Mouse (Mus musculus): ENCODE results near the gene Ppa2. TPM values are rescaled to one million over a fixed set of nuclear protein-coding genes. Genes with fewer than 3 reads are reported as not detected.
A peak's percentile ranks its signal among the peaks of the same experiment; 100 is the strongest.

Ppa2 gene
- total and polyA plus RNA-seq, 2 experiments from 2014 or later, result 23.4 to 88.2 TPM

GRCm38 (mm10) chr3:133335166-133335565 is 25.3 kb downstream of the Ppa2 start:
- Histone ChIP-seq H3K27ac (no peak overlapping the region), H3K4me3 (ENCODE audit: low read length) (no peak overlapping the region), H3K36me3 (ENCODE audit: insufficient read depth, low read length) (no peaks in the 10 kb centered on the region), H3K27me3 (ENCODE audit: insufficient read depth, low read length) (no peaks in the 10 kb centered on the region), H3K9ac (replicated peaks; ENCODE audit: low read length) (no peak overlapping the region), H3K9me3 (ENCODE audit: low read length) (no peaks in the 10 kb centered on the region), H3K4me2 (ENCODE audit: low read depth, low read length) (no peak overlapping the region), H3K4me1 (ENCODE audit: insufficient read depth, low read length) (no peaks in the 10 kb centered on the region)
- no peak for TF ChIP-seq CTCF (IDR thresholded peaks at IDR 0.05; ENCODE audit: low read depth)
- ATAC-seq (no peak), DNase-seq (ENCODE audit: low spot score) (no peak)
- WGBS, result 92% methylated on average over 2 of the region's 2 CpGs

- Histone ChIP-seq H3K9ac (replicated peaks; ENCODE audit: low read length) (no peak overlapping the region), H3K4me3 (ENCODE audit: low read length) (no peak overlapping the region), H3K4me1 (ENCODE audit: insufficient read depth, low read length) (no peaks in the 10 kb centered on the region), H3K27ac (no peak overlapping the region), H3K36me3 (ENCODE audit: insufficient read depth, low read length) (no peaks in the 10 kb centered on the region), H3K27me3 (ENCODE audit: insufficient read depth, low read length) (no peaks in the 10 kb centered on the region), H3K9me3 (ENCODE audit: low read length) (no peaks in the 10 kb centered on the region), H3K4me2 (ENCODE audit: low read depth, low read length) (no peak overlapping the region)
- TF ChIP-seq CTCF (IDR thresholded peaks at IDR 0.05; ENCODE audit: low read depth), result peak; percentile 50
- ATAC-seq, result no peak
- DNase-seq (ENCODE audit: low spot score), result peak; percentile 27
- WGBS, result 74% methylated on average over 7 of the region's 7 CpGs
These were observed 26.5 kb downstream of the Ppa2 start for GRCm38 (mm10) chr3:133336400-133336799.

GRCm38 (mm10) chr3:133338851-133339356 is 29.0 kb downstream of the Ppa2 start:
- ATAC-seq (peak; percentile 78), DNase-seq (ENCODE audit: low spot score) (peak; percentile 27)
- no peaks in the 10 kb centered on the region for H3K9me3 ChIP-seq (ENCODE audit: low read length)
- H3K4me3 ChIP-seq (ENCODE audit: low read length), result no peak overlapping the region
- TF ChIP-seq CTCF (IDR thresholded peaks at IDR 0.05; ENCODE audit: low read depth), result no peak
- H3K27me3 ChIP-seq (ENCODE audit: insufficient read depth, low read length), result no peaks in the 10 kb centered on the region
- H3K9ac ChIP-seq (replicated peaks; ENCODE audit: low read length), result 0 out of 2 replicates have a peak overlapping the region, but pooled peaks have one; percentile 17
- peak overlapping the region; percentile 60 for H3K27ac ChIP-seq
- no peaks in the 10 kb centered on the region for H3K4me1 ChIP-seq (ENCODE audit: insufficient read depth, low read length)
- H3K4me2 ChIP-seq (ENCODE audit: low read depth, low read length), result no peak overlapping the region
- H3K36me3 ChIP-seq (ENCODE audit: insufficient read depth, low read length), result no peaks in the 10 kb centered on the region
- 50% methylated on average over 9 of the region's 9 CpGs for WGBS

- no peaks in the 10 kb centered on the region for H3K27me3 ChIP-seq (ENCODE audit: insufficient read depth, low read length)
- no peak overlapping the region for H3K4me2 ChIP-seq (ENCODE audit: low read depth, low read length)
- H3K4me3 ChIP-seq (ENCODE audit: low read length), result no peak overlapping the region
- H3K9me3 ChIP-seq (ENCODE audit: low read length), result no peaks in the 10 kb centered on the region
- 0 out of 2 replicates have a peak overlapping the region, but pooled peaks have one; percentile 17 for H3K9ac ChIP-seq (replicated peaks; ENCODE audit: low read length)
- DNase-seq (ENCODE audit: low spot score), result peak; percentile 60
- 37% methylated on average over 11 of the region's 11 CpGs for WGBS
- no peaks in the 10 kb centered on the region for H3K36me3 ChIP-seq (ENCODE audit: insufficient read depth, low read length)
- H3K27ac ChIP-seq, result peak overlapping the region; percentile 60
- TF ChIP-seq CTCF (IDR thresholded peaks at IDR 0.05; ENCODE audit: low read depth), result no peak
- peak; percentile 41 for ATAC-seq
- no peaks in the 10 kb centered on the region for H3K4me1 ChIP-seq (ENCODE audit: insufficient read depth, low read length)
These were observed 29.5 kb downstream of the Ppa2 start for GRCm38 (mm10) chr3:133339411-133339823.

GRCm38 (mm10) chr3:133341106-133341505 is 31.2 kb downstream of the Ppa2 start:
- no peak overlapping the region for H3K4me3 ChIP-seq (ENCODE audit: low read length)
- no peak overlapping the region for H3K9ac ChIP-seq (replicated peaks; ENCODE audit: low read length)
- H3K4me2 ChIP-seq (ENCODE audit: low read depth, low read length), result no peak overlapping the region
- WGBS, result 77% methylated on average over 11 of the region's 11 CpGs
- H3K27me3 ChIP-seq (ENCODE audit: insufficient read depth, low read length), result no peaks in the 10 kb centered on the region
- no peaks in the 10 kb centered on the region for H3K4me1 ChIP-seq (ENCODE audit: insufficient read depth, low read length)
- H3K9me3 ChIP-seq (ENCODE audit: low read length), result no peaks in the 10 kb centered on the region
- no peak for TF ChIP-seq CTCF (IDR thresholded peaks at IDR 0.05; ENCODE audit: low read depth)
- no peak for DNase-seq (ENCODE audit: low spot score)
- no peak overlapping the region for H3K27ac ChIP-seq
- ATAC-seq, result no peak
- H3K36me3 ChIP-seq (ENCODE audit: insufficient read depth, low read length), result no peaks in the 10 kb centered on the region

- H3K4me3 ChIP-seq (ENCODE audit: low read length), result no peak overlapping the region
- no peak for TF ChIP-seq CTCF (IDR thresholded peaks at IDR 0.05; ENCODE audit: low read depth)
- H3K4me1 ChIP-seq (ENCODE audit: insufficient read depth, low read length), result no peaks in the 10 kb centered on the region
- 60% methylated on average over 7 of the region's 7 CpGs for WGBS
- H3K9ac ChIP-seq (replicated peaks; ENCODE audit: low read length), result no peak overlapping the region
- DNase-seq (ENCODE audit: low spot score), result no peak
- peaks cover 4% of the 10 kb centered on the region; the same call in 1 of the 2 replicates for H3K36me3 ChIP-seq (ENCODE audit: insufficient read depth, low read length)
- no peak overlapping the region for H3K4me2 ChIP-seq (ENCODE audit: low read depth, low read length)
- no peaks in the 10 kb centered on the region for H3K27me3 ChIP-seq (ENCODE audit: insufficient read depth, low read length)
- H3K9me3 ChIP-seq (ENCODE audit: low read length), result no peaks in the 10 kb centered on the region
- no peak overlapping the region for H3K27ac ChIP-seq
- ATAC-seq, result no peak
These were observed 37.6 kb downstream of the Ppa2 start for GRCm38 (mm10) chr3:133347535-133347934.

GRCm38 (mm10) chr3:133348847-133349246 is 38.9 kb downstream of the Ppa2 start:
- H3K9ac ChIP-seq (replicated peaks; ENCODE audit: low read length), result no peak overlapping the region
- 97% methylated on average over 2 of the region's 2 CpGs for WGBS
- ATAC-seq, result no peak
- DNase-seq (ENCODE audit: low spot score), result no peak
- peaks cover 4% of the 10 kb centered on the region; the same call in 1 of the 2 replicates for H3K36me3 ChIP-seq (ENCODE audit: insufficient read depth, low read length)
- no peak overlapping the region for H3K27ac ChIP-seq
- no peaks in the 10 kb centered on the region for H3K27me3 ChIP-seq (ENCODE audit: insufficient read depth, low read length)
- no peak for TF ChIP-seq CTCF (IDR thresholded peaks at IDR 0.05; ENCODE audit: low read depth)
- no peaks in the 10 kb centered on the region for H3K4me1 ChIP-seq (ENCODE audit: insufficient read depth, low read length)
- no peaks in the 10 kb centered on the region for H3K9me3 ChIP-seq (ENCODE audit: low read length)
- no peak overlapping the region for H3K4me3 ChIP-seq (ENCODE audit: low read length)
- H3K4me2 ChIP-seq (ENCODE audit: low read depth, low read length), result no peak overlapping the region

Data from hindbrain, postnatal 0 days (tissue).